Mouse (Mus musculus) hematopoietic stem cell, adult 5-6 weeks (primary cell): ENCODE results near the gene Ddo. TPM values are rescaled to one million over a fixed set of nuclear protein-coding genes. Genes with fewer than 3 reads are reported as not detected.

Experiments
- ATAC-seq, 2 experiments: fragments of 125-278 bp in 1 of 2; replicated peaks in 1 of 2; 2 replicates each; pipeline ENCODE4 v1.8.0; 2016 to 2017; ENCODE audit warnings: inconsistent platforms in 2 of 2, mild to moderate bottlenecking in 2 of 2, moderate number of reproducible peaks in 2 of 2, low read depth in 1 of 2, moderate TSS enrichment in 1 of 2; ENCODE audit not compliant: low FRiP score in 2 of 2, poor library complexity in 2 of 2, severe bottlenecking in 2 of 2, insufficient read depth in 1 of 2, low TSS enrichment in 1 of 2
- total RNA-seq: library from RNA; stranded (forward); fragments of 172-1452, 232-1000 nt; gene quantifications from 2 replicates; pipeline ENCODE4 v1.2.3, GENCODE M21; 2017

The Ddo gene
- total RNA-seq, 1 experiment from 2014 or later, result not detected

DNA sequence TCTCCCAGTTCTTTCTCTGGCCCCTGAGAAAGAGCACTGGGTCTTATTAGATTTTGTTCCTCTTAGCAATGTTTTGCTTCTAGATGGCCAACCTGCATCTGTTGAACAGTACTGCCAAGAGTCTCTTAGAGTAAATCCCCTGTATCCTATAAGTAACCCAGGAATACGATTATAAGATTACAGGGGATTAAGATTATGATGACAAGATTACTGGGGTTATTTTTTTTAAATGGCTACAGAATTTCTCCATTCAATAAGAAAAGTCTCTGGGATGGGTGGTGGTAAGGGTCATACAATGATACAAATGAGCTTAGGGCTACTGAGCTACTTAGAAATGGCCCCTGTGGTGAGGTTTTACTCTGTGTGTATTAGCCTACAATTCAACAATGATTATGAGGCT lies 15.5 kb downstream of the Ddo start:
- no peak for ATAC-seq

DNA sequence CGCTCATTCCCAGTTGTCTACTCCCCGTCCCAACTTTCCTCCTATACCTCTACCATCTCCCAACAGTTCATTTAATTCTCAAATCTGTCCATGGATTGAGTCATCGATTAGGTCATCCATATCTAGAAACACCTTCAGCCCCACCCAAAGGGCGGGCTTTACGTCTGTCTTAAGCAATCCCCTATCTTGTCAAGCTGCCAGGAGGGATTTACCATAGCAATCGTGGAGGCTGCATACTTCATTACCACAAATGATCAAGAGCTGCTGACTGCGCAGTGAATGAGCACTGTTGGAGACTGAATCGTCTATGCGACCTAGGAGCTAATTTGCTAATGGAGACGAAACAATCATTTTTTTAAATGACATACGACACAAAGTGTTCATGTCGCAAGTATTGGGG lies 19.0 kb downstream of the Ddo start:
- no peak for ATAC-seq

GRCm38 (mm10) chr10:40649634-40650033 lies 19.8 kb downstream of the Ddo start:
- ATAC-seq, result no peak

DNA sequence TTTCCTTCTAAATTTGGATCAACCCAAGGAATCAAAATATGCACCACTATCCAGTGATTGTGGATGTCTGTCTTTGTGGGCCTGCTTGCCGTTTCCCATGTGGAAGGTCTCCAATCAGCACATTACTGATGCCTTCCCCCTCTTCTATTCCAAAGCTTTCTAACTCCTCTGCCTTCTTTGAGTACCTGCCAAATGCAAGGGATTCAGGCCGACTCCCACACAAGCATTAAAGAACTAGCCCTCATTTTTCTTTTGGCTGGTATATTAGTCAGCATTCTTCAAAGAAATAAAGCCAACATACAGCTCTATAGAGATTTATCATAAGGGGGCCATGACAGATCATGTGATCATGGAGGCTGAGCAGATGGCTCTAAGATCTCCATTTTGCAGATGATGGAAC lies 21.9 kb downstream of the Ddo start:
- ATAC-seq, result no peak

DNA sequence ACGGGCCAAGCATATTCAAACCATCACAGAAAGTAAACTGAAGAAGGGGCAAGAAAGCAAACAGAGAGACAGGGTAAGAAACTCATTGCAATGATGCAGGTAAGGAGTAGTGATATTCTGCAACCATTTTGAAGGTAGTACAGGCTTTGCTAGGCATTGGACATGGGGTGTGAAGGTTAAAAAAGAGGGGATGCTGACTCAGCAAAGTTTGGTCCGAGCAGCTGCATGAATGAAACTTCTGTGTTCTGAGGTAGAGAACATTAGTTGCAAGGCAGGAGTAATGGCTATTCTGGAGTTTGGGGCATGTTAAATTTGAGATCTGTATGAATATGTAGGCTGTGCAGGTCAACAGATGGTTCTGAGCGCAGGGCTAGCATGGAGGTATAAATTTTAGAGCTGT lies 35.5 kb downstream of the Ddo start:
- no peak for ATAC-seq

GRCm38 (mm10) chr10:40666943-40667342 lies 37.1 kb downstream of the Ddo start:
- ATAC-seq, result no peak

- ATAC-seq, result no peak
Observed at GRCm38 (mm10) chr10:40668640-40669039, 38.8 kb downstream of the Ddo start.

DNA sequence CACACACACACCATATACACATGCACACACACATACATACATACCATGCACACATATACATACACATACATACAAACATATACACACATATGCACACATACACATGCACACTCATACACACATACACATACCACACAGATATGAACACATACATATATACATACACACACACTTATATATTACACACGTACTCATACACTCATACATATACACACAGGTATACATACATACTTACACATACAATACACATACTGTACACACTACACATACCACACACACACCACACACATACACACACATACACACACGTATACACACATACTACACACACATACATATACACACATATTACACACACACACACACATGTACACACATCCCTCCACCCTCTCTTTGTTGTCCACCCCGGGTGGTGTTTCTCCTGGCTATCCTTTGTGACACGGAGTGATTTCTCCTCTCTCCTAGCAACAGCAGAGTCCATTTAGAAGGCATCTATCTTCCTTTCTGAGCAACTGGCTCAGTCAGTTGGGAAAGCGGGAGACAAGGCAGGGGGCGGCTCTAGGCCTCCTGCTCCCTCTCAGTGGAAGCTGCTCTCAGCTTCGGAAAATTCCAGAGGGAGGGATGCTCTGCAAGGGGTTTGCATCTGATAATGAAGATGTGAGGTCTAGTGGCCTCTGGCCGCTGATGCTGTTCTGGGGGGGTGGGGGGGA lies 42.9 kb downstream of the Ddo start:
- ATAC-seq, result no peak

GRCm38 (mm10) chr10:40673297-40673665 lies 43.5 kb downstream of the Ddo start:
- no peak for ATAC-seq

GRCm38 (mm10) chr10:40674151-40674550 lies 44.3 kb downstream of the Ddo start:
- ATAC-seq, result 0 out of 4 replicates have a peak, but pooled peaks of 1 of the 2 experiments have one; percentile 12

- ATAC-seq, result 0 out of 4 replicates have a peak, but pooled peaks of 1 of the 2 experiments have one; percentile 14
Observed at GRCm38 (mm10) chr10:40675921-40676320, 46.1 kb downstream of the Ddo start.

GRCm38 (mm10) chr10:40678477-40678876 lies 48.7 kb downstream of the Ddo start:
- ATAC-seq, result no peak

DNA sequence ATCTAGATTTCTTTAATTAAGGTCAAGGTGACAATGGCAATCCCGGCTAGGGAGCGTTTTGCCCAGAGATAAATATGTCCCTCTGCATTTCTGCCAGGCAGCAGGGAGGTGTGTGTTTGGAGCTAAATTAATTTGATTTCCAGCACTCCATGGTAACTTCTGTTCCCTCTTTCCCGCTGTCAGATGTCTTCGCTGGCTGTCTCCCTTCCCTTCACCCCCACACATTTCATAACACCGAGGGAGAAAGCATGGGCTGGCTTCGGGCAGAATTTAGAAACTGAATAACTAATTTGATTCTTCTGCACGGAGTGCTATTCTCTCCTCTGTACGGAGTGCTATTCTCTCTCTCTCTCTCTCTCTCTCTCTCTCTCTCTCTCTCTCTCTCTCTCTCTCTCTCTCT lies 52.7 kb downstream of the Ddo start:
- no peak for ATAC-seq

- ATAC-seq, result peak; percentile 51 to 63; a peak in 3 of 4 replicates
Observed at GRCm38 (mm10) chr10:40683092-40683867, 53.5 kb downstream of the Ddo start, which contains the start of gene Mettl24. Mettl24 (plus strand) TSS chr10:40683282.

- ATAC-seq, result no peak
Observed at GRCm38 (mm10) chr10:40683868-40684253, 54.0 kb downstream of the Ddo start.

GRCm38 (mm10) chr10:40684326-40684725 lies 54.5 kb downstream of the Ddo start:
- no peak for ATAC-seq

DNA sequence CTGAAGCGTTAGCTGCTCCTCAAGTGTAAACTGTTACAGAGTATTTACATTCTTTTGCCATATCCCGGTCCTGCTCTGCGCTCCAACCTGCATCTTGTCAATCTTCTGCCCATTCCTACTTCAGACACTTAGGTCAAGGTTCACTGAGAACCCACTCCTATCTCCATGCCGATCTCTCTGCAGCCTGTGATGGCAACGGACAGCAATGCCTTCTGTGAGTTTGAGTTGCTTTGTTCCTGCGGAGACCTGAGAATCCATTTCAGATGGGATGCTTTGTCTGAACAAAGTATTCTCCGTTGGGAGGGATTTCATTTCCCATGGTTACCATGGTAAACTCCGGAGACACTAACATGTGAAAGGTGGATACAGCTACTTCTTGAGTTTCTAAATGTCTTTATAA lies 55.8 kb downstream of the Ddo start:
- no peak for ATAC-seq

- ATAC-seq, result no peak
Observed at GRCm38 (mm10) chr10:40686976-40687375, 57.2 kb downstream of the Ddo start.

DNA sequence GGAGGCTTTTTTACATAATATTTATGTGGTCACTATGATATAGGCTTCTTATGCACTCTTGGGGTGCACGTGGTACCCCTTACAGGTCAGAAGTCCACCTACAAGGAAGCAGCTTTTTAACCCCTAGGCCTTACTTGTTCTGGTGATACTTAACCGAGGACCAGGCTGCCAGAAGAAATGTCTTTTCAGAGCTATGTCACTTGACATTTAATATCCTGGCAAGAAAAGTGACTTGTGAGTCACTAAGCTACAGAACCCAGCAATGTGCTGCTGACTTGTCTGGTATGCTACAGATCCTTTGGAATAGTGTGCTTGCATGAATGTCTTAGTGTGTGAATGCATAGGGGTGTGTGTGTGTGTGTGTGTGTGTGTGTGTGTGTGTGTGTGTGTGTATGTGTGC lies 57.6 kb downstream of the Ddo start:
- ATAC-seq, result no peak
